Mouse (Mus musculus) c-Kit-positive CD71-positive TER-119-negative erythroid progenitor cells, embryonic 14.5 days (primary cell): ENCODE results near the gene 6430571L13Rik.
"Not testable (repeated sequence)": the region's sequence is repeated elsewhere in the genome, so short reads cannot be mapped to it uniquely, and the experiment has no call there.

Experiments used
- DNase-seq: peaks from one replicate; pipeline ENCODE4 v3.0.0-alpha.2; 2013; ENCODE audit warnings: low read depth

6430571L13Rik gene

GRCm38 (mm10) chr9:107340267-107340859, at the start of gene 6430571L13Rik:
Gene 6430571L13Rik (plus strand): TSS chr9:107340602.
- peak; percentile 85 for DNase-seq

GRCm38 (mm10) chr9:107290897-107291296, 49.5 kb upstream of the 6430571L13Rik start:
- DNase-seq = no peak

- DNase-seq = no peak
These were observed 46.2 kb upstream of the 6430571L13Rik start for GRCm38 (mm10) chr9:107294249-107294648.

GRCm38 (mm10) chr9:107295616-107296015, 44.8 kb upstream of the 6430571L13Rik start:
- peak; percentile 89 for DNase-seq

GRCm38 (mm10) chr9:107296016-107296040, 44.6 kb upstream of the 6430571L13Rik start, which contains the start of gene Cish:
Gene Cish (plus strand): TSS chr9:107296026.
- DNase-seq = no peak

GRCm38 (mm10) chr9:107296041-107296440, 44.4 kb upstream of the 6430571L13Rik start:
- no peak for DNase-seq

GRCm38 (mm10) chr9:107296501-107296965, 43.9 kb upstream of the 6430571L13Rik start:
- DNase-seq = peak; percentile 99

GRCm38 (mm10) chr9:107297059-107297458, 43.3 kb upstream of the 6430571L13Rik start:
- DNase-seq = no peak

- no peak for DNase-seq
These were observed 42.7 kb upstream of the 6430571L13Rik start for GRCm38 (mm10) chr9:107297658-107298057.

- DNase-seq = no peak
These were observed 42.2 kb upstream of the 6430571L13Rik start for GRCm38 (mm10) chr9:107298059-107298780.

- DNase-seq = no peak
These were observed 41.5 kb upstream of the 6430571L13Rik start for GRCm38 (mm10) chr9:107298876-107299275.

- DNase-seq = no peak
These were observed 40.6 kb upstream of the 6430571L13Rik start for GRCm38 (mm10) chr9:107299783-107300182.

- no peak for DNase-seq
These were observed 40.0 kb upstream of the 6430571L13Rik start for GRCm38 (mm10) chr9:107300224-107300973.

GRCm38 (mm10) chr9:107301554-107302331, 38.7 kb upstream of the 6430571L13Rik start:
- DNase-seq = no peak

- no peak for DNase-seq
These were observed 37.8 kb upstream of the 6430571L13Rik start for GRCm38 (mm10) chr9:107302592-107302991.

GRCm38 (mm10) chr9:107303121-107303820, 37.1 kb upstream of the 6430571L13Rik start:
- no peak for DNase-seq

- no peak for DNase-seq
These were observed 36.5 kb upstream of the 6430571L13Rik start for GRCm38 (mm10) chr9:107303900-107304299.

- DNase-seq = no peak
These were observed 36.0 kb upstream of the 6430571L13Rik start for GRCm38 (mm10) chr9:107304383-107304782.

- DNase-seq = no peak
These were observed 35.4 kb upstream of the 6430571L13Rik start for GRCm38 (mm10) chr9:107305012-107305411.

GRCm38 (mm10) chr9:107305601-107306542, 34.5 kb upstream of the 6430571L13Rik start:
- no peak for DNase-seq

GRCm38 (mm10) chr9:107306673-107307072, 33.7 kb upstream of the 6430571L13Rik start:
- not testable (repeated sequence) for DNase-seq
